17 mouse cellular contexts compared by ENCODE assay signal in genomic region chr2:34677061-34677460, GRCm38 (mm10).
"Had no signal": no experiment of that assay in that cellular context is flagged by ENCODE, and none has a peak within 500 bp of the region (broad histone marks: within the 10 kb centered on the region; RNA-seq: fewer than 3 reads in every experiment).

No protein-coding gene starts in this region.

- H3K27ac ChIP-seq: lung, embryonic 15.5 days; macrophage; midbrain, embryonic 13.5 days; midbrain, embryonic 15.5 days; neural tube, embryonic 12.5 days; stomach, embryonic 15.5 days; stomach, postnatal 0 days had no signal

- H3K9ac ChIP-seq: lung, embryonic 15.5 days; midbrain, embryonic 13.5 days; midbrain, embryonic 15.5 days; neural tube, embryonic 12.5 days; stomach, embryonic 15.5 days had no signal

- H3K27me3 ChIP-seq: lung, embryonic 15.5 days; megakaryocyte, embryonic 14.5 days; midbrain, embryonic 13.5 days; midbrain, embryonic 15.5 days; neural tube, embryonic 12.5 days; stomach, embryonic 15.5 days had no signal

- H3K4me1 ChIP-seq: midbrain, embryonic 13.5 days; neural tube, embryonic 12.5 days had no signal

- H3K4me3 ChIP-seq: lung, embryonic 15.5 days; megakaryocyte, embryonic 14.5 days; midbrain, embryonic 13.5 days; midbrain, embryonic 15.5 days; neural tube, embryonic 12.5 days; stomach, embryonic 15.5 days had no signal

- H3K4me2 ChIP-seq: lung, embryonic 15.5 days; midbrain, embryonic 11.5 days; midbrain, embryonic 13.5 days; midbrain, embryonic 15.5 days; neural tube, embryonic 12.5 days; stomach, embryonic 15.5 days had no signal

- H3K9me3 ChIP-seq: lung, embryonic 15.5 days; megakaryocyte, embryonic 14.5 days; midbrain, embryonic 13.5 days; midbrain, embryonic 15.5 days; neural tube, embryonic 12.5 days; stomach, embryonic 15.5 days had no signal

- ATAC-seq: lung, postnatal 0 days; midbrain, embryonic 13.5 days; midbrain, embryonic 15.5 days had no signal

- DNase-seq: lung, adult 2 months; lung, postnatal 14 days; lung, postnatal 36 days; right cerebral cortex, postnatal 14 days; thymus, adult 2 months; thymus, postnatal 25 days; thymus, postnatal 4 days had no signal
